Mouse (Mus musculus): Measurements from ENCODE around the gene Olfr706.
"Not testable (repeated sequence)": the region's sequence is repeated elsewhere in the genome, so short reads cannot be mapped to it uniquely, and the experiment has no call there.

Olfr706 gene

DNA sequence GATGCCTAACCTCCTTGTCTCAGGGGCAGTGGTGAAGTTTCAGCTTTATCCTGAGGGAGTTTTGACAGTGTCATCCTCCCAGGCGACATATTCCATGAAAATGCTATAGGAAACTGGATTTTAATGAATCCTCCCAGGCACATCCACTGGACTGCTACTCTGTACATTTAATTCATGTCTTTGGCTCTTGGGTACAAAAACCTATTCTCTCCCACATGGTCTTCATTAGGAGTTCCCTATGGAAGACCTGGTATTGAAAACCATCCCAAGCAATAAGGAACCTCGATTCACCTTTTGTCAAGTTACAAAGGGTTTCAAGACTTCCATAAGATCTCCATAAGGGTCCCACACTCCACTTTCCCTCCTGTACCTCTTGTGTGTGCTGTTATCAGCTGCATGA lies at the start of gene Olfr706:
Olfr706 (minus strand) TSS at position 101 of the 400 bp plus-strand sequence.
- no peak for DNase-seq

DNA sequence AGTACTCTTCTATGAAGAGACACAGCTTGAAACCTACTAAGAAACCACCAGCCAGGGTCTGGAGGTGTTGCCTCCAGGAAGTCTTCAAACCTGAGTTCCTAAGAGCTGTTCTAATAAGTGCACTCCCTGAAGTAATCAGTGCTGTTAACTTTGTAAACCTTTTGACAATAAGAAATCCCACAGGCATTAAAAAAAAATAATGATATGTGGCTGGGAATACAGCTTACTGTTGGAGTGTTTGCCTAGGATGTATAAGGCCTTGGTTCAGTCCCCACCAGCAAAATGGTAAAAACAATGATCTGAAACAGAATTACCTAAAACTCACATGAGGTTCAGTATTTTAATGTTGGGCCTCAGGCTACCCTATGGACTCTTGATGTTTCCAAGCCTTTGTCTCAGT lies 44.2 kb upstream of the Olfr706 start, which contains the start of gene Olfr709-ps1:
Olfr709-ps1 (minus strand) TSS at position 101 of the 400 bp plus-strand sequence.
- DNase-seq: no peak

DNA sequence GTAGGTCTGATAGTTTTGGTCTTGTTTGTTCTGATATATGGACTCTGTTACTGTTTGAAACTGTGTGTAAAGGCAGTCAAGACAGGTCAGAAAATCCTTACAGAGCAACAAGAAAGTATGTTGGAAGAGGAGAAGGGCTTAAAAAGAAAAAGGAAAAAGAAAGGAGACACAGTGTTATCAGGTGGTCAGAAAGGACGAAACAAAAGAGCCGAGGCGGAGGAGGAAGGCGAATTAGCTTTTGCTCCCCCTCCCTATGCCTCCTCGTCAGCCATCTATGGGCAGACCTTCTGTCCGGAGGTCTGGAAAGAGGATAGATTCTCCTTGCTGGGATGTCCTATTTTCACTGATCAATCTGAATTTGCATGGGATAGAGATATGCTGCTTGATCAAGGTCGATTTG lies 33.0 kb upstream of the Olfr706 start:
- DNase-seq: not testable (repeated sequence)

DNA sequence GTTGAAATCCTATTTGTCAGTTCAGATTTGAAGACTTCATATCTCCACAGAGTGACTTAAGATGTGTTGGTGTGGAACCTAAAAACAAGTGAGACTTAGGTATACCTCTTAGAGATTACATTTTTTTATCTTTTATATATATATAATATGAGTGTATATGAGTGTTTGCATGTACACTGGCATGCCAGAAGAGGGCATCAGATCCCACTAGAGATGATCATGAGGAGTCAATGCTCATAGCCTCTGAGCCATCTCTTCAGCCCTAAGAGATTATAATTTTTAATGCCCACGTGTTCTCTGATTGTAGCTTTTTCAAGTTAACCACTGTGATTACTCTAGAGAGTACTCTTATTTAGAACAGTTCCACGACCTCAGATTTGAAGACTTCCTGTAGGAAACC lies 19.7 kb upstream of the Olfr706 start, which contains the start of gene Olfr1532-ps1:
Olfr1532-ps1 (plus strand) TSS at position 326 of the 400 bp plus-strand sequence.
- DNase-seq: no peak

DNA sequence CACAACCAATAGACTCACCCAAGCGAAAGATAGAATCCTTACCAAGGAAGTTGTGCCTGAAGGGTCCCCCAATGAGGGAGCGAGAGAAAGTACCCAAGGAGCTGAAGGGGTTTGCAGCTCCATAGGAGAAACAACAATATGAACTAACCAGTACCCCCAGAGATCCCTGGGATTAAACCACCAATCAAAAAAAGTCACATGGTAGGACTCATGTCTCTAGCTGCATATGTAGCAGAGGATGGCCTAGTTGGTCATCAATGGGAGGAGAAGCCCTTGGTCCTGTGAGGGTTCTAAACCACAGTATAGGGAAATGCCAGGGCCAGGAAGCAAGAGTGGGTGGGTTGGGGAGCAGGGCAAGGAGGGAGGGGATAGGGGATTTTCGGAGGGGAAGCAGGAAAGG lies 13.2 kb upstream of the Olfr706 start, which contains the start of gene Olfr707:
Olfr707 (minus strand) TSS at position 101 of the 400 bp plus-strand sequence.
- not testable (repeated sequence) for DNase-seq

DNA sequence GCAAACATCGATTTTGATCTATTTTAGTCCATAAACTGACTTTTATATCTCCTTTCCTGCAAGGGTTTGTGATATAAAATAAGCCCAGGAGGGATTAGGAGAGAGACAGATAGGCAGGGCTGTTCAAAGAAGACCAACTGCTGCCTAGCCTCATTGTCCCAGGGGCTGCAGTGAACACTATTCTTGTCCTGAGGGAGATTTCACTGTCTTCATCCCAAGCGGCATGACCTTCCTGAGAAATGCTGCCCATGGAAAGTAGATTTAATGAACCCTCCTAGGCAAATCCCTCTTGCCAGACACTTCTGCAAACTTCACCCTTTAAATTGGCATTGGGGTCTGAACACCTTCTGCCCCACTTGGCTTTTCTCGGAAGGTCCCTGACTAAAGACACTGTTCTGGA lies 11.2 kb downstream of the Olfr706 start, which contains the start of gene Olfr705:
Olfr705 (minus strand) TSS at position 101 of the 400 bp plus-strand sequence.
- no peak for DNase-seq

DNA sequence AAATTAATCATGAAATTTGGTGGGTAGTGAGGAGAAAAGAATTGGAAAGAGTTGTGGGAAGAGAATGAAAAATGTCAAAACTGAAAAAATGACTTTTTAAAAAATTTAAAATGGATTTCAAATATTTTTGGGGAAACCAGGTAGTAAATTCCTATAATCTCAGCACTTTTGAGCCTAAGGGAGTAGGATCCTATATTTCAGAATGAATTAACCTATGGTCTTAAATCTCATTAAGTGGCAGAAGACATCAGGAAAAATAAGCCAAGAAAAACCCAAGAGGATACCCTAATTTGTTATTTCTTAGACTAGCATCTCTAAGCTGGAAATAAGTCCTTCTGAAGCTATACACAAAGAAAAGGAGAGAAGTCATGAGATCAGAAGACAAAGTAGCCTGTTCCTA lies 25.1 kb downstream of the Olfr706 start, which contains the start of gene Olfr704:
Olfr704 (plus strand) TSS at position 301 of the 400 bp plus-strand sequence.
- DNase-seq: no peak

DNA sequence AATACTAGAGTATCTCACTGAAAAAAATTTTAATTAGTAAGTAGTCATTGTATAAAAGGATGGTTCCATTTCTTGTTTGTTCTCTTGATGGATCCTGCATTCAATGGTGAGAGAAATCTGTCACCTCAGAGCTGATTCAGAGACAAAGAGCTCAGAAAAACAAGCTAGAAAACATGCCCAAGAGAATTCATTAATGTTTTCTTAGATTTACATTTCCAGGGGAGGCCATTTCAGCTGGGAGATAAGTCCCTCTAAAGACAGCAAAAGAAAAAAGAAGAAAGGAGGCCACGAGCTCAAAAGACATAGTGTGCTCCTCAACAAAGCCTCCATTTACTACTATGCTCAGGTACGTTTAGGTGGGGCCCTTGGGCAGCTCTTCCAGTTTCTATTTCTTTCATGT lies 44.9 kb downstream of the Olfr706 start, which contains the start of gene Olfr703:
Olfr703 (plus strand) TSS at position 301 of the 400 bp plus-strand sequence.
- no peak for DNase-seq

DNA sequence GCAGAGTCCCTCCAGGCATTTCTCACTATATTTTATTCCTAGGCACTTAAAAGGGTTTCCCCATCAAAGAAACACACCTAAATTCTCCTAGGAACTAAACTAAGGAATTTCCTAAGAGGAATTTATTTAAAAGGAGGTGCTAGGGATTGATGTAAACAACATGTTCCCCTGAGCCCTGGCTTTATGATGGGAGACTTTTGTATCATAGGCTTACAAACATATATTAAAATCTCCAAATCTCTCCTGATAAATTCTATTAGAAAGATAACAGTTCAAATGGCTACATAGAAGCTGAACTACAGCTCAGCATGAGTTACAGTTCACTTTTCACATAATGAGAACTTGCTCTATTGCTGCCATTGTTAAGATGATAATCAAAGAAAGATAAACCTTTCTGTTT lies 54.2 kb downstream of the Olfr706 start, which contains the start of gene Olfr702:
Olfr702 (minus strand) TSS at position 101 of the 400 bp plus-strand sequence.
- DNase-seq: no peak
